Mouse (Mus musculus): ENCODE measurements around the gene Snrpe.

DNA sequence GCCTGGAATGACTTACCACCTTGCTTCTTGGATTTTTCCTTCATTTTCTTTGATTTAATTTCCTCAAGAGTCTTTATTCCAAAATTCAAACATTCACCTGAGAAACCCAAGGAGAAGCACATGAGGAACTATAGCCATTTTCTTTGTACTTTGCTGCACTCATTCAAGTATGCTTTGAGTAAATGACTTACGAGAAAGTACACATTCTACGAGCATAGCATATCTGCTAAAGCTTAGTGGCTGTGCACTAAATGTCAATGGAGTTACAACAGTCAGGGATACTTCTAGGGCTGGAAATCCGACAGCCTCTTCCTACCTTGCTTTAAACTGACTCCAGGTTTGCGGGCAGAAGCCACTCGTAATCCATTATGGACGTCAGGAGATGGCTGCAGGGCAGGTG, 28.4 kb upstream of the Snrpe start:
- no peak for TF ChIP-seq CTCF (IDR thresholded peaks at IDR 0.05; ENCODE audit: extremely low read depth, insufficient read length, insufficient replicate concordance, low read depth, low read length)
- TF ChIP-seq POLR2A (IDR thresholded peaks at IDR 0.05; ENCODE audit: low read depth, low read length) = no peak

Measured in small intestine, adult 2 months (tissue).